Mouse (Mus musculus): Measurements from ENCODE around the gene Gm11985. TPM values are rescaled to one million over a fixed set of nuclear protein-coding genes. Genes with fewer than 3 reads are reported as not detected.

Gene Gm11985
- polyA plus RNA-seq, 1 experiment from 2014 or later, result not detected

GRCm38 (mm10) chr11:7198006-7198405 is 9.6 kb upstream of the Gm11985 start:
- Histone ChIP-seq H3K4me1 (replicated peaks) (no peaks in the 10 kb centered on the region), H3K4me3 (replicated peaks) (no peak overlapping the region), H3K4me2 (replicated peaks) (peak overlapping the region; percentile 4; the same call in 1 of the 2 replicates), H3K9ac (no peak overlapping the region), H3K36me3 (no peaks in the 10 kb centered on the region), H3K27me3 (replicated peaks) (no peaks in the 10 kb centered on the region), H3K27ac (no peak overlapping the region), H3K9me3 (no peaks in the 10 kb centered on the region)
- WGBS, result 87% methylated on average over 19 of the region's 19 CpGs
- peak; percentile 22; the same call in 1 of the 2 replicates for ATAC-seq

- no peaks in the 10 kb centered on the region for H3K36me3 ChIP-seq
- H3K27me3 ChIP-seq (replicated peaks), result no peaks in the 10 kb centered on the region
- peak; percentile 70 for ATAC-seq
- peak within 1 kb of the TSS; percentile 4; the same call in 1 of the 2 replicates for H3K4me2 ChIP-seq (replicated peaks)
- H3K27ac ChIP-seq, result no peak within 1 kb of the TSS
- no peaks in the 10 kb centered on the region; the same call in 1 of the 2 replicates for H3K4me1 ChIP-seq (replicated peaks)
- H3K9ac ChIP-seq, result no peak within 1 kb of the TSS
- no peak within 1 kb of the TSS for H3K4me3 ChIP-seq (replicated peaks)
- 52% methylated on average over 12 of the region's 12 CpGs for WGBS
- H3K9me3 ChIP-seq, result no peaks in the 10 kb centered on the region
Measured at GRCm38 (mm10) chr11:7197491-7197941, 9.1 kb upstream of the Gm11985 start, which contains the start of gene Igfbp1. Gene Igfbp1, plus strand, starts transcription at chr11:7197782.

GRCm38 (mm10) chr11:7195312-7195685 is 6.9 kb upstream of the Gm11985 start:
- Histone ChIP-seq H3K36me3 (no peaks in the 10 kb centered on the region), H3K27me3 (replicated peaks) (no peaks in the 10 kb centered on the region), H3K4me2 (replicated peaks) (no peak overlapping the region), H3K27ac (no peak overlapping the region), H3K4me1 (replicated peaks) (no peaks in the 10 kb centered on the region; the same call in 1 of the 2 replicates), H3K9me3 (no peaks in the 10 kb centered on the region), H3K9ac (no peak overlapping the region), H3K4me3 (replicated peaks) (no peak overlapping the region)
- ATAC-seq, result no peak
- 85% methylated on average over 4 of the region's 4 CpGs for WGBS

GRCm38 (mm10) chr11:7194432-7195311 is 6.3 kb upstream of the Gm11985 start:
- no peak overlapping the region for H3K27ac ChIP-seq
- H3K4me3 ChIP-seq (replicated peaks), result no peak overlapping the region
- no peaks in the 10 kb centered on the region for H3K9me3 ChIP-seq
- H3K9ac ChIP-seq, result no peak overlapping the region
- no peaks in the 10 kb centered on the region for H3K27me3 ChIP-seq (replicated peaks)
- ATAC-seq, result no peak
- no peak overlapping the region for H3K4me2 ChIP-seq (replicated peaks)
- H3K4me1 ChIP-seq (replicated peaks), result no peaks in the 10 kb centered on the region; the same call in 1 of the 2 replicates
- WGBS, result 77% methylated on average over 10 of the region's 10 CpGs
- H3K36me3 ChIP-seq, result no peaks in the 10 kb centered on the region

GRCm38 (mm10) chr11:7193134-7193533 is 4.8 kb upstream of the Gm11985 start:
- WGBS, result 54% methylated on average over 9 of the region's 9 CpGs
- Histone ChIP-seq H3K36me3 (no peaks in the 10 kb centered on the region), H3K4me2 (replicated peaks) (no peak overlapping the region), H3K4me1 (replicated peaks) (no peaks in the 10 kb centered on the region; the same call in 1 of the 2 replicates), H3K27me3 (replicated peaks) (no peaks in the 10 kb centered on the region), H3K9me3 (no peaks in the 10 kb centered on the region), H3K4me3 (replicated peaks) (no peak overlapping the region), H3K9ac (no peak overlapping the region), H3K27ac (no peak overlapping the region)
- ATAC-seq, result no peak

- H3K9ac ChIP-seq, result no peak overlapping the region
- no peak overlapping the region for H3K4me3 ChIP-seq (replicated peaks)
- H3K4me1 ChIP-seq (replicated peaks), result no peaks in the 10 kb centered on the region; the same call in 1 of the 2 replicates
- WGBS, result 33% methylated on average over 6 of the region's 6 CpGs
- no peak overlapping the region for H3K4me2 ChIP-seq (replicated peaks)
- no peaks in the 10 kb centered on the region for H3K27me3 ChIP-seq (replicated peaks)
- no peaks in the 10 kb centered on the region for H3K36me3 ChIP-seq
- peak; percentile 22; the same call in 1 of the 2 replicates for ATAC-seq
- no peak overlapping the region for H3K27ac ChIP-seq
- H3K9me3 ChIP-seq, result no peaks in the 10 kb centered on the region
Measured at GRCm38 (mm10) chr11:7192710-7193109, 4.3 kb upstream of the Gm11985 start.

GRCm38 (mm10) chr11:7187472-7187871 is 897 bp downstream of the Gm11985 start:
- Histone ChIP-seq H3K4me1 (replicated peaks) (no peaks in the 10 kb centered on the region; the same call in 1 of the 2 replicates), H3K4me2 (replicated peaks) (no peak overlapping the region), H3K27me3 (replicated peaks) (no peaks in the 10 kb centered on the region), H3K4me3 (replicated peaks) (no peak overlapping the region), H3K27ac (no peak overlapping the region), H3K36me3 (no peaks in the 10 kb centered on the region), H3K9me3 (no peaks in the 10 kb centered on the region), H3K9ac (no peak overlapping the region)
- WGBS, result 48% methylated on average over 8 of the region's 8 CpGs
- no peak for ATAC-seq

- no peak overlapping the region for H3K4me3 ChIP-seq (replicated peaks)
- H3K27me3 ChIP-seq (replicated peaks), result no peaks in the 10 kb centered on the region
- ATAC-seq, result no peak
- H3K9ac ChIP-seq, result no peak overlapping the region
- 32% methylated on average over 1 of the region's 1 CpGs for WGBS
- H3K27ac ChIP-seq, result no peak overlapping the region
- no peak overlapping the region for H3K4me2 ChIP-seq (replicated peaks)
- no peaks in the 10 kb centered on the region for H3K36me3 ChIP-seq
- no peaks in the 10 kb centered on the region for H3K4me1 ChIP-seq (replicated peaks)
- no peaks in the 10 kb centered on the region for H3K9me3 ChIP-seq
Measured at GRCm38 (mm10) chr11:7184420-7184819, 3.9 kb downstream of the Gm11985 start.

GRCm38 (mm10) chr11:7182409-7183042 is 5.8 kb downstream of the Gm11985 start:
- no peak overlapping the region for H3K27ac ChIP-seq
- H3K4me1 ChIP-seq (replicated peaks), result no peaks in the 10 kb centered on the region
- H3K4me2 ChIP-seq (replicated peaks), result no peak overlapping the region
- ATAC-seq, result no peak
- no peaks in the 10 kb centered on the region for H3K9me3 ChIP-seq
- H3K27me3 ChIP-seq (replicated peaks), result no peaks in the 10 kb centered on the region
- no peak overlapping the region for H3K9ac ChIP-seq
- WGBS, result 44% methylated on average over 8 of the region's 8 CpGs
- H3K36me3 ChIP-seq, result no peaks in the 10 kb centered on the region
- no peak overlapping the region for H3K4me3 ChIP-seq (replicated peaks)

GRCm38 (mm10) chr11:7179276-7179675 is 9.1 kb downstream of the Gm11985 start:
- WGBS, result 64% methylated on average over 2 of the region's 2 CpGs
- peak; percentile 71 for ATAC-seq

GRCm38 (mm10) chr11:7178724-7179123 is 9.6 kb downstream of the Gm11985 start:
- Histone ChIP-seq H3K9me3 (no peaks in the 10 kb centered on the region), H3K36me3 (no peaks in the 10 kb centered on the region), H3K4me1 (replicated peaks) (no peaks in the 10 kb centered on the region), H3K4me2 (replicated peaks) (no peak overlapping the region), H3K27ac (no peak overlapping the region), H3K4me3 (replicated peaks) (no peak overlapping the region), H3K27me3 (replicated peaks) (no peaks in the 10 kb centered on the region), H3K9ac (no peak overlapping the region)
- 53% methylated on average over 4 of the region's 4 CpGs for WGBS
- peak; percentile 81 for ATAC-seq

More at GRCm38 (mm10) chr11:7179276-7179675, 9.1 kb downstream of the Gm11985 start:
- no peak overlapping the region for H3K4me3 ChIP-seq (replicated peaks)
- H3K27ac ChIP-seq, result no peak overlapping the region
- H3K9ac ChIP-seq, result no peak overlapping the region
- H3K4me2 ChIP-seq (replicated peaks), result no peak overlapping the region
- no peaks in the 10 kb centered on the region for H3K4me1 ChIP-seq (replicated peaks)
- H3K9me3 ChIP-seq, result no peaks in the 10 kb centered on the region
- H3K27me3 ChIP-seq (replicated peaks), result no peaks in the 10 kb centered on the region
- no peaks in the 10 kb centered on the region for H3K36me3 ChIP-seq

- no peaks in the 10 kb centered on the region for H3K27me3 ChIP-seq (replicated peaks)
- no peaks in the 10 kb centered on the region for H3K36me3 ChIP-seq
- WGBS, result 73% methylated on average over 6 of the region's 6 CpGs
- ATAC-seq, result peak; percentile 62; the same call in 1 of the 2 replicates
- H3K9me3 ChIP-seq, result no peaks in the 10 kb centered on the region
- no peak overlapping the region for H3K9ac ChIP-seq
- no peak overlapping the region for H3K27ac ChIP-seq
- H3K4me2 ChIP-seq (replicated peaks), result no peak overlapping the region
- no peak overlapping the region for H3K4me3 ChIP-seq (replicated peaks)
- H3K4me1 ChIP-seq (replicated peaks), result no peaks in the 10 kb centered on the region
Measured at GRCm38 (mm10) chr11:7173664-7174063, 14.7 kb downstream of the Gm11985 start.
